Comparison of ENCODE assay signal across 14 mouse cellular contexts in the genomic region with DNA sequence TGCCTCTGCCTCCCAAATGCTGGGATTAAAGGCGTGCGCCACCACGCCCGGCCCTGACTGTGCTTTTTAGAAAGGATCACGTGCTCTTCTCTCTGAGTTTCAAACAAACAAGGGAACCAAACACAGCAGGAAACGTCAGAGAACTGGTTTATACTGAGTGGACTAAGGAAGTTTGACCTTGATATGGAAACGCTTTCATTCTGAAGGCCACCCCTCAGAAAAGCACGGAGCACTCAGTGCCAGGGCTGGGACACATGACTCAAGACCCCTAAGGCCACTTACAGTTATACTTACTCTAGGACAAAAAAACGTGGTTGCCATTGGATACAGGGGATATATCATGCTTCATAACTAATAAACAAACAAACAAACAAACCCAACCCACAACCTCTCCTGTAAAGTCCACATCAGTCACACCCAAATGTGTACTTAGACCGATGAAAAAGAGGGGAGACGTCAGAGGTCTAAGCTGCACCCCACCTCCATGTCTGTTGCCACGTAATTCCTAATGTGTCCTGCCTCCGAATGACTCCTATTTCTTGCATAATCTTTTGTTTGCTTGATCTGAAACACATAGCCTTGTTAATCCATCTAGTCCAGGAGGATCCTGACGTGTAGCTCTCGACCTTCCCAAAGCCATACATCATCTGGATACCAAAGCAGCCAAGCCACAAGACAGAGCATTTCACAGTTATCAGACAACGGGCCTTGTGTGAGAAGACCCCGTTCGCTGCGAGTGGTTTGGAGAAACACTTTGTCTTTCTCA. TPM values are rescaled to one million over a fixed set of nuclear protein-coding genes. Genes with fewer than 3 reads are reported as not detected.
DNase-seq lines count a peak whose midpoint lies in the region; ATAC-seq lines count a peak whose summit lies in the region.
"Had no signal": no experiment of that assay in that cellular context is flagged by ENCODE, and none has a peak within 500 bp of the region (broad histone marks: within the 10 kb centered on the region; RNA-seq: fewer than 3 reads in every experiment).

No protein-coding gene starts in this region.

- no peaks in the 10 kb centered on the region for H3K27me3 ChIP-seq in hindbrain, embryonic 13.5 days
- H3K27me3 ChIP-seq in hindbrain, embryonic 14.5 days (ENCODE audit: control insufficient read depth, insufficient read depth, low read length): no peaks in the 10 kb centered on the region
- no peaks in the 10 kb centered on the region for H3K27me3 ChIP-seq in lung, embryonic 15.5 days
- no peaks in the 10 kb centered on the region for H3K27me3 ChIP-seq in embryonic facial prominence, embryonic 10.5 days (replicated peaks; ENCODE audit: low read depth, poor library complexity, severe bottlenecking)
- H3K27me3 ChIP-seq: embryonic facial prominence, embryonic 12.5 days; forebrain, embryonic 12.5 days had no signal

- no peak overlapping the region for H3K27ac ChIP-seq in hindbrain, embryonic 13.5 days
- no peak overlapping the region for H3K27ac ChIP-seq in hindbrain, embryonic 14.5 days
- H3K27ac ChIP-seq in lung, embryonic 15.5 days: peak overlapping the region; percentile 51; the same call in 1 of the 2 replicates
- 0 out of 2 replicates have a peak overlapping the region, but pooled peaks have one; percentile 3 for H3K27ac ChIP-seq in embryonic facial prominence, embryonic 10.5 days (replicated peaks)
- H3K27ac ChIP-seq: embryonic facial prominence, embryonic 12.5 days; forebrain, embryonic 12.5 days had no signal

- intact Hi-C loops in left cerebral cortex, postnatal 4 days (cut with DNase I): no loop called here

- H3K4me2 ChIP-seq in hindbrain, embryonic 13.5 days: no peak overlapping the region
- H3K4me2 ChIP-seq in hindbrain, embryonic 14.5 days (replicated peaks): no peak overlapping the region
- no peak overlapping the region for H3K4me2 ChIP-seq in lung, embryonic 15.5 days
- H3K4me2 ChIP-seq: embryonic facial prominence, embryonic 12.5 days; forebrain, embryonic 12.5 days; midbrain, embryonic 11.5 days had no signal

- H3K4me1 ChIP-seq in hindbrain, embryonic 13.5 days (replicated peaks): 0 out of 2 replicates have a peak, but pooled peaks cover 7% of the 10 kb centered on the region
- H3K4me1 ChIP-seq in hindbrain, embryonic 14.5 days (replicated peaks; ENCODE audit: control insufficient read depth, insufficient read depth, low read length): 0 out of 2 replicates have a peak, but pooled peaks cover 3% of the 10 kb centered on the region
- H3K4me1 ChIP-seq in lung, embryonic 15.5 days: peaks cover 20% of the 10 kb centered on the region; the same call in 1 of the 2 replicates
- 0 out of 2 replicates have a peak, but pooled peaks cover 3% of the 10 kb centered on the region for H3K4me1 ChIP-seq in embryonic facial prominence, embryonic 10.5 days
- H3K4me1 ChIP-seq: embryonic facial prominence, embryonic 12.5 days had no signal

- no peaks in the 10 kb centered on the region for H3K9me3 ChIP-seq in hindbrain, embryonic 13.5 days
- H3K9me3 ChIP-seq in hindbrain, embryonic 14.5 days (ENCODE audit: control insufficient read depth, low read length): no peaks in the 10 kb centered on the region
- no peaks in the 10 kb centered on the region for H3K9me3 ChIP-seq in lung, embryonic 15.5 days
- no peaks in the 10 kb centered on the region for H3K9me3 ChIP-seq in embryonic facial prominence, embryonic 10.5 days
- H3K9me3 ChIP-seq: embryonic facial prominence, embryonic 12.5 days; forebrain, embryonic 12.5 days had no signal

- peak; percentile 16; the same call in 1 of the 2 replicates for ATAC-seq in hindbrain, embryonic 13.5 days (ENCODE audit: low FRiP score)
- ATAC-seq in hindbrain, embryonic 14.5 days (ENCODE audit: low FRiP score): no peak
- ATAC-seq in lung, embryonic 15.5 days (ENCODE audit: borderline replicate concordance, extremely low read depth, low FRiP score, low TSS enrichment): no peak
- ATAC-seq: CD4-positive, CD25-positive, alpha-beta regulatory T cell, adult 4 months had no signal

- no peaks in the 10 kb centered on the region for H3K36me3 ChIP-seq in hindbrain, embryonic 13.5 days
- no peaks in the 10 kb centered on the region for H3K36me3 ChIP-seq in hindbrain, embryonic 14.5 days (replicated peaks; ENCODE audit: control insufficient read depth, insufficient read depth)
- no peaks in the 10 kb centered on the region for H3K36me3 ChIP-seq in lung, embryonic 15.5 days
- H3K36me3 ChIP-seq in embryonic facial prominence, embryonic 10.5 days (replicated peaks): peaks cover 6% of the 10 kb centered on the region
- H3K36me3 ChIP-seq: embryonic facial prominence, embryonic 12.5 days; forebrain, embryonic 12.5 days had no signal

- H3K9ac ChIP-seq in hindbrain, embryonic 13.5 days: no peak overlapping the region
- no peak overlapping the region for H3K9ac ChIP-seq in hindbrain, embryonic 14.5 days
- H3K9ac ChIP-seq in lung, embryonic 15.5 days: no peak overlapping the region
- H3K9ac ChIP-seq: embryonic facial prominence, embryonic 12.5 days; forebrain, embryonic 12.5 days had no signal

- H3K4me3 ChIP-seq in hindbrain, embryonic 13.5 days: no peak overlapping the region
- no peak overlapping the region for H3K4me3 ChIP-seq in hindbrain, embryonic 14.5 days (replicated peaks; ENCODE audit: low read length)
- no peak overlapping the region for H3K4me3 ChIP-seq in lung, embryonic 15.5 days
- H3K4me3 ChIP-seq in embryonic facial prominence, embryonic 10.5 days: no peak overlapping the region
- H3K4me3 ChIP-seq: embryonic facial prominence, embryonic 12.5 days; forebrain, embryonic 12.5 days had no signal

- 82% methylated on average over 19 of the region's 19 CpGs for WGBS in hindbrain, embryonic 13.5 days
- WGBS in hindbrain, embryonic 14.5 days: 77% methylated on average over 19 of the region's 19 CpGs
- WGBS in lung, embryonic 15.5 days: 76% methylated on average over 19 of the region's 19 CpGs
- 88% methylated on average over 19 of the region's 19 CpGs for WGBS in embryonic facial prominence, embryonic 10.5 days

- no peak for DNase-seq in hindbrain, embryonic 14.5 days (ENCODE audit: low spot score)
- no peak for DNase-seq in lung, postnatal 10 days
- peak; percentile 29 for DNase-seq in adrenal gland, adult 8-10 months
- no peak for DNase-seq in embryonic facial prominence, embryonic 10.5 days (ENCODE audit: low spot score)
- DNase-seq in left cerebral cortex, postnatal 4 days: no peak
- DNase-seq: thymus, adult 2 months had no signal

RNA-seq across cellular contexts. Expression of gene Gm5105, which starts 29.3 kb away (rescaled TPM):
- 0.12 TPM in 1 of 2 replicates, not detected in the other for polyA plus RNA-seq in hindbrain, embryonic 13.5 days (2015; fragmentation: Nextera tagmentation; extraction: Ambion mirVana)
- polyA plus RNA-seq in hindbrain, embryonic 14.5 days (2014; fragmentation: Nextera tagmentation; extraction: Ambion mirVana): 0.29 TPM in 1 of 2 replicates, not detected in the other
- polyA plus RNA-seq in lung, embryonic 15.5 days (2015; fragmentation: Nextera tagmentation; extraction: Ambion mirVana): 0.13 and 0.15 TPM in 2 replicates
- under 1 TPM in 1 of 4 experiments, not detected in 3; 0.30 TPM for total RNA-seq in adrenal gland, adult 8-10 months (2022)
- 0.09 TPM in 1 of 2 replicates, not detected in the other for polyA plus RNA-seq in embryonic facial prominence, embryonic 10.5 days (2016; fragmentation: Nextera tagmentation; extraction: Ambion mirVana)
- not detected for total RNA-seq in left cerebral cortex, postnatal 4 days (2021)
- total RNA-seq: MEL had no signal
- polyA plus RNA-seq: CD4-positive, CD25-positive, alpha-beta regulatory T cell, adult 4 months; embryonic facial prominence, embryonic 12.5 days; forebrain, embryonic 12.5 days; midbrain, embryonic 11.5 days; neural tube, embryonic 11.5 days; thymus, adult 2 months had no signal

RNA-seq across cellular contexts. Expression of gene 1110002E22Rik, which starts 31.6 kb away (rescaled TPM):
- 0.12 and 0.18 TPM in 2 replicates for polyA plus RNA-seq in hindbrain, embryonic 13.5 days (2015; fragmentation: Nextera tagmentation; extraction: Ambion mirVana)
- polyA plus RNA-seq in hindbrain, embryonic 14.5 days (2014; fragmentation: Nextera tagmentation; extraction: Ambion mirVana): 0.07 and 0.10 TPM in 2 replicates
- polyA plus RNA-seq in lung, embryonic 15.5 days (2015; fragmentation: Nextera tagmentation; extraction: Ambion mirVana): 0.48 and 0.64 TPM in 2 replicates
- under 1 TPM; 0.03 to 0.07 (median 0.04) TPM for total RNA-seq in adrenal gland, adult 8-10 months (2022)
- polyA plus RNA-seq in embryonic facial prominence, embryonic 10.5 days (2016; fragmentation: Nextera tagmentation; extraction: Ambion mirVana): 0.04 and 0.05 TPM in 2 replicates
- total RNA-seq in left cerebral cortex, postnatal 4 days (2021): 1 to 10 TPM; 2.8 to 3.4 TPM
- polyA plus RNA-seq: CD4-positive, CD25-positive, alpha-beta regulatory T cell, adult 4 months had no signal

RNA-seq across cellular contexts. Expression of gene Trmt10a, which starts 46.8 kb away (rescaled TPM):
- 8.1 TPM in 2 replicates for polyA plus RNA-seq in hindbrain, embryonic 13.5 days (2015; fragmentation: Nextera tagmentation; extraction: Ambion mirVana)
- 7.7 and 9.5 TPM in 2 replicates for polyA plus RNA-seq in hindbrain, embryonic 14.5 days (2014; fragmentation: Nextera tagmentation; extraction: Ambion mirVana)
- polyA plus RNA-seq in lung, embryonic 15.5 days (2015; fragmentation: Nextera tagmentation; extraction: Ambion mirVana): 11.4 and 12.1 TPM in 2 replicates
- 1 to 10 TPM; 4.9 to 9.2 (median 7.0) TPM for total RNA-seq in adrenal gland, adult 8-10 months (2022)
- polyA plus RNA-seq in embryonic facial prominence, embryonic 10.5 days (2016; fragmentation: Nextera tagmentation; extraction: Ambion mirVana): 18.1 and 20.0 TPM in 2 replicates
- 1 to 10 TPM; 4.4 to 5.5 TPM for total RNA-seq in left cerebral cortex, postnatal 4 days (2021)

RNA-seq across cellular contexts. Expression of gene Mttp, which starts 48.3 kb away (rescaled TPM):
- polyA plus RNA-seq in hindbrain, embryonic 13.5 days (2015; fragmentation: Nextera tagmentation; extraction: Ambion mirVana): 9.4 and 10.0 TPM in 2 replicates
- 7.6 and 8.4 TPM in 2 replicates for polyA plus RNA-seq in hindbrain, embryonic 14.5 days (2014; fragmentation: Nextera tagmentation; extraction: Ambion mirVana)
- polyA plus RNA-seq in lung, embryonic 15.5 days (2015; fragmentation: Nextera tagmentation; extraction: Ambion mirVana): 7.4 and 7.6 TPM in 2 replicates
- total RNA-seq in adrenal gland, adult 8-10 months (2022): 10 to 100 TPM in 2 of 4 experiments, 1 to 10 TPM in 2; 5.9 to 11.8 (median 8.8) TPM
- 9.8 and 10.0 TPM in 2 replicates for polyA plus RNA-seq in embryonic facial prominence, embryonic 10.5 days (2016; fragmentation: Nextera tagmentation; extraction: Ambion mirVana)
- 1 to 10 TPM; 4.4 to 5.0 TPM for total RNA-seq in left cerebral cortex, postnatal 4 days (2021)

Comparison
In these comparisons a context has a peak if more than half of its experiments do, and no peak if none do; other contexts are left out.
1. H3K27ac ChIP-seq: peak in lung, embryonic 15.5 days (single experiment) and embryonic facial prominence, embryonic 10.5 days (single experiment); none in hindbrain, embryonic 13.5 days (single experiment) and hindbrain, embryonic 14.5 days (single experiment).